Mouse (Mus musculus) embryonic fibroblast, embryonic 13.5 days (primary cell): ENCODE measurements at regions not wholly inside any gene's neighbourhood (a gene's known extent, or its start where the extent isn't known, plus 50 kb on each side); places are given as distances from the start of the nearest gene placed in this dataset.

Source experiments
- CTCF ChIP-seq: IDR thresholded peaks from 2 replicates; pipeline ENCODE4 v1.5.1; 2011; ENCODE audit warnings: mild to moderate bottlenecking, control low read depth, low read length, moderate library complexity, borderline replicate concordance; ENCODE audit not compliant: insufficient read depth
- POLR2A ChIP-seq: IDR thresholded peaks from 2 replicates; pipeline ENCODE4 v1.6.1; 2011; ENCODE audit warnings: low read depth, mild to moderate bottlenecking, control low read depth, low read length, moderate library complexity

DNA sequence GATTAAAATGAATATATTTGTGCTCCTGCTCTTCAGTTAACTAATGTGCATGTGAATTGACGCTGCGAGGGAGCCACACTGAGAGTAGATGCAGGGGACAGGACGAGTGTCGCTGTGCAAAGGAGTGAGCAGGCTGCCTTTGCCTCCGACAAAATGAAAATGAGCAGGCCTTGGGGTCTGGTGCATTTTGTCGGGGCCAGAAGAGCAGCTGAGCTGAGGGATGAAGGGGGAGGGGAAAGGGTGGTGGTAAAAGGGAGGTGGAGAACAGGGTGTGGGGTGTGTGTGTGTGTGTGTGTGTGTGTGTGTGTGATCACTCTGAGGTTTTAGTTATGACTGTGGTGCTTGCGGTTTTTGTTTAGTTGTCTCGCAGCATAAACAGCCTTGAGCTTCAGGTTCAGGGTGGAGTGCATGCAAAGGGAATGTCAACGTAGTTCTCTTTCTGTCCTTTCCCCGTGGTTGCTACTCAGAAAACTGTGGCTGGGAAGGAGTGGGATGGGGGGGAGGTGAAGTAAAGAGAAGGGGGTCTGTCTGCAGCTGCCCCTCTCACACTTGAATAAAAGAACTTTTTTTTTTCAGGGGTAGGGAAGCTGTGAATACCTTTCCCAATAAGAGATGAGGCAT is 163.0 kb upstream of the Tmem161b start:
- TF ChIP-seq CTCF, result no peak
- TF ChIP-seq POLR2A, result no peak
